Mouse (Mus musculus) spleen, adult 2 months (tissue): ENCODE data around the gene Pbx3. TPM values are rescaled to one million over a fixed set of nuclear protein-coding genes. Genes with fewer than 3 reads are reported as not detected.

Experiments
- DNase-seq, 2 experiments: peaks; one replicate each; pipeline versions ENCODE4 v3.0.0 to v3.0.0-alpha.2; 2012 to 2021; ENCODE audit warnings: low spot score in 2 of 2, low read depth in 1 of 2
- H3K27ac ChIP-seq: fragments of 200-500 bp; 2 replicates; pipeline ENCODE4 v1.5.1; 2012; ENCODE audit warnings: low read length, inconsistent platforms; ENCODE audit not compliant: insufficient read depth
- H3K27me3 ChIP-seq: fragments of 200-500 bp; 2 replicates; pipeline ENCODE4 v1.6.1; 2012; ENCODE audit warnings: mild to moderate bottlenecking, moderate library complexity, low read length, inconsistent platforms; ENCODE audit not compliant: control insufficient read depth, insufficient read depth
- H3K36me3 ChIP-seq: fragments of 200-500 bp; 2 replicates; pipeline ENCODE4 v1.6.1; 2012; ENCODE audit warnings: mild to moderate bottlenecking, low read length, inconsistent platforms; ENCODE audit not compliant: control insufficient read depth, insufficient read depth
- H3K4me1 ChIP-seq: fragments of 200-500 bp; 2 replicates; pipeline ENCODE4 v1.6.1; 2011; ENCODE audit warnings: inconsistent platforms; ENCODE audit not compliant: control insufficient read depth, insufficient read depth, insufficient read length
- H3K4me3 ChIP-seq: fragments of 200-500 bp; 2 replicates; pipeline ENCODE4 v1.5.1; 2011; ENCODE audit warnings: mild to moderate bottlenecking, inconsistent platforms; ENCODE audit not compliant: insufficient read depth, insufficient read length; ENCODE audit errors: extremely low read depth
- CTCF ChIP-seq: fragments of 200-500 bp; IDR thresholded peaks from 2 replicates; pipeline ENCODE4 v1.5.1; 2011; ENCODE audit warnings: mild to moderate bottlenecking, inconsistent platforms; ENCODE audit not compliant: insufficient read depth, insufficient read length, insufficient replicate concordance; ENCODE audit errors: extremely low read depth
- POLR2A ChIP-seq: fragments of 200-500 bp; IDR thresholded peaks from 2 replicates; pipeline ENCODE4 v1.6.1; 2011; ENCODE audit warnings: low read depth, low read length, inconsistent platforms
- WGBS: fragments of 180-500 bp; shearing (Covaris S2); methylation state at CpG from one replicate; pipeline ENCODE4 v1.1.7; 2018; 5-methylcytosine and 5-hydroxymethylcytosine counted together
- polyA plus RNA-seq: library from polyadenylated mRNA; depleted of rRNA; stranded (reverse); fragments of >200 nt; gene quantifications from 2 replicates; pipeline ENCODE4 v1.2.3, GENCODE M21; 2012

The Pbx3 gene
- polyA plus RNA-seq, 1 experiment = 4.3 TPM

DNA sequence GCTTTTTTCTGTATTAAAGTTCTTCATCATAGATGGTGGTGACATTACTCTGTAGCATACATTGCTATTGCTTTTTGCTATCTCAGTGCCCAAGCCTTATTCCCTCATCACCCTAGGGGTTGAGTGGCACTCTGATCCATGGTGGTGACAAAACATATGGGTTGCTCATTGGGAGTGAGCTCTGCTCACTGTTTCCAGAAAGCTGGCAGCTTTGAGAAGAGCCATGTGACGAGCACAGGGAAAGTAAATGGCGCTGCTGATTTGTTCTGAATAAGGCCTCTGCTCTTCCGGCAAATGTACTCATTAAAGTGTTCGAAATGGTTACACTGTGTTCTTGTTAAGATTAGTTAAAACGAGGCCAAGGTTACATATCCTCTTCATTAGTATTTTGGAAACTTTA is 139.7 kb downstream of the Pbx3 start:
- no peak overlapping the region for H3K27ac ChIP-seq
- WGBS = 92% methylated on average over 5 of the region's 5 CpGs
- no peak for DNase-seq
- no peaks in the 10 kb centered on the region for H3K36me3 ChIP-seq
- no peak overlapping the region for H3K4me3 ChIP-seq
- no peaks in the 10 kb centered on the region for H3K4me1 ChIP-seq
- no peaks in the 10 kb centered on the region; the same call in 1 of the 2 replicates for H3K27me3 ChIP-seq
- TF ChIP-seq CTCF (no peak), POLR2A (no peak)

DNA sequence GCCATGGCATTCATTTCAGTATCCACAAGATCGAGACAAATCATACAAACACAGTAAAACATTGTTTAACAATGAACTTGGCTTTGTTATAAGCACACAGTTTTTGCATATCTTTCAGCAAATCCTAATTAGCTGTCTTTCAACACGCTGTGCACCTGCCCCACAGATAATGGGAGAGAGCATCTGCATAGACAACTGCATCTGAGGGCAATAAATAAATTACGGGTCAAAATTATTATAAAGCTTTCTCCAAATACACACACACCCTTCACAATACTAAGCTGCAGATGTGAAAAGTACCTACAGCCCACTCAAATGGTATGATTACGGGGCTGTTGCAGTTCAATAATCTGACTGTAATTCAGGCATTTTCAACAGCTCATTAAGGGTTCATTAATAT is 145.3 kb downstream of the Pbx3 start:
- TF ChIP-seq POLR2A = no peak
- TF ChIP-seq CTCF = no peak
- no peaks in the 10 kb centered on the region for H3K36me3 ChIP-seq
- WGBS = 91% methylated on average over 4 of the region's 4 CpGs
- H3K27me3 ChIP-seq = no peaks in the 10 kb centered on the region
- no peaks in the 10 kb centered on the region for H3K4me1 ChIP-seq
- H3K4me3 ChIP-seq = no peak overlapping the region
- H3K27ac ChIP-seq = no peak overlapping the region
- DNase-seq = no peak

DNA sequence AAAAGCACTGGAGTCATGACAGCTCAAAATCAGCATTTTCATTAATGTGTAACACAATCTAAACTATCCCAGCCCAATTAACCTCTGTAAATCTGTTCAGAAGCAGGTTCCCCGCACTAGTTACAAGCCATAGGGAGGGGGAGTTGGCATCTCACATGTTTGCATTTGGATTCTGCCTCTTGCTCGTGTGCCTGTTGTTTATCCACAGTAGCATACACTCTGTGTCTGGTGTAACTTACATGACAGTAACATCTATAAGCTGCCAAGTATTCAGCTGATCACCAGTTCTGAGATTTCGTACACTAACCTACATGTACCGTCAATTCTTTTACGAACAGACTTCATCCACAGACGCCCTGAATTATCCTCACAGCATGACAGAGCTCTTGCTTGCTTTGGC is 147.5 kb downstream of the Pbx3 start:
- Histone ChIP-seq H3K27me3 (no peaks in the 10 kb centered on the region), H3K4me1 (no peaks in the 10 kb centered on the region), H3K36me3 (no peaks in the 10 kb centered on the region), H3K4me3 (no peak overlapping the region), H3K27ac (no peak overlapping the region)
- WGBS = 87% methylated on average over 6 of the region's 6 CpGs
- TF ChIP-seq POLR2A = no peak
- TF ChIP-seq CTCF = no peak
- DNase-seq = no peak

GRCm38 (mm10) chr2:34221477-34221876 is 151.5 kb downstream of the Pbx3 start:
- H3K36me3 ChIP-seq = no peaks in the 10 kb centered on the region
- no peaks in the 10 kb centered on the region for H3K4me1 ChIP-seq
- TF ChIP-seq POLR2A (no peak), CTCF (no peak)
- H3K4me3 ChIP-seq = no peak overlapping the region
- H3K27ac ChIP-seq = no peak overlapping the region
- H3K27me3 ChIP-seq = no peaks in the 10 kb centered on the region
- WGBS = 92% methylated on average over 3 of the region's 3 CpGs
- DNase-seq = no peak

GRCm38 (mm10) chr2:34219150-34219549 is 153.8 kb downstream of the Pbx3 start:
- WGBS = 94% methylated on average over 1 of the region's 1 CpGs
- no peak for TF ChIP-seq CTCF
- TF ChIP-seq POLR2A = no peak

GRCm38 (mm10) chr2:34217596-34217995 is 155.3 kb downstream of the Pbx3 start:
- 86% methylated on average over 5 of the region's 5 CpGs for WGBS
- Histone ChIP-seq H3K27ac (no peak overlapping the region), H3K4me3 (no peak overlapping the region), H3K4me1 (no peaks in the 10 kb centered on the region), H3K36me3 (no peaks in the 10 kb centered on the region), H3K27me3 (no peaks in the 10 kb centered on the region)
- no peak for DNase-seq
- TF ChIP-seq CTCF = no peak
- TF ChIP-seq POLR2A = no peak

More at GRCm38 (mm10) chr2:34219150-34219549, 153.8 kb downstream of the Pbx3 start:
- Histone ChIP-seq H3K4me3 (no peak overlapping the region), H3K4me1 (no peaks in the 10 kb centered on the region), H3K27ac (no peak overlapping the region), H3K36me3 (no peaks in the 10 kb centered on the region), H3K27me3 (no peaks in the 10 kb centered on the region)
- no peak for DNase-seq

DNA sequence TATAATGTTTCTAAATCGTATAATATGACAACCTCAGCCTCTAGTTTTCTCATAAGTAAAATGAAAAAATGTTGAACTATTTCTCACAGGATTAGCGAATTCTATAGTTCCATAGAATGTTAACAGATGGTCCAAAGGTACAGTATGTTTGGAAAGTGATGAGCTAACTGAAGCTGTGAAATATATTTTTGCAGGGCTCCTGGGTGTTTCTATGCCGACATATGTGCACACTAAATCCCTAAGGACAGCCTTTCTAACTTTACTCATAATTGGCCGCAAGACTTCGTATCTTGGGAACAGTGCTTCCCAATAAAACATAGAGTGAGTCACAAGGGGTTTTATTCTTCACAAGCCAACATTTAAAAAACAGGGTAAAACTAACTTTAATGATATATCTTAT is 157.4 kb downstream of the Pbx3 start:
- no peaks in the 10 kb centered on the region for H3K27me3 ChIP-seq
- TF ChIP-seq POLR2A (no peak), CTCF (no peak)
- no peak overlapping the region for H3K27ac ChIP-seq
- no peak overlapping the region for H3K4me3 ChIP-seq
- no peak for DNase-seq
- H3K36me3 ChIP-seq = no peaks in the 10 kb centered on the region
- 91% methylated on average over 5 of the region's 5 CpGs for WGBS
- H3K4me1 ChIP-seq = no peaks in the 10 kb centered on the region
